ENCODE assay signal across 14 mouse cellular contexts in the genomic region with DNA sequence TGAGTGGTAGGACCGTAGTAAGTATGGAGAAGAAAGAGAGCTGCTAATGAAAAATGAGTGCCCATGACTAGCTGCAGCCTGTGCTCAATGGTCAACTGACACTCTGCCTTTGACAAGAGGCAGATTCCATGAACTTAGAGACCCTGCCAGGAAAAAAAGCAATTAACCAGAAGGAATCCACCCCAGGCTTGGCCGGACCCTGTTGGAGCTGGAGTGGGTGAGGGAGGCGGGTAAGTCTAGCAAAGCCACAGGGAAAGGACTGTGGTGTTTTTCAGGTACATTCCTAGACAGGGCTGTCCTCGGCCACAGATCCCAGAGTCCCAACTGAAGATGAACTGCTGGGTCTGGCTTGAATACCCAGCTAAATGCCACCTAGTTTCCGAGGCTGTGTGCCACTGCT.
DNase-seq lines count a peak whose midpoint lies in the region; ATAC-seq lines count a peak whose summit lies in the region.
"Had no signal": no experiment of that assay in that cellular context is flagged by ENCODE, and none has a peak within 500 bp of the region (broad histone marks: within the 10 kb centered on the region; RNA-seq: fewer than 3 reads in every experiment).

No protein-coding gene starts in this region.

- H3K4me2 ChIP-seq in hindbrain, embryonic 15.5 days = no peak overlapping the region
- no peak overlapping the region for H3K4me2 ChIP-seq in hindbrain, embryonic 11.5 days (replicated peaks; ENCODE audit: low read depth, low read length)
- H3K4me2 ChIP-seq in lung, embryonic 16.5 days (ENCODE audit: low read depth, low read length) = no peak overlapping the region
- no peak overlapping the region for H3K4me2 ChIP-seq in neural tube, embryonic 15.5 days
- H3K4me2 ChIP-seq: heart, embryonic 15.5 days had no signal

- H3K9me3 ChIP-seq in hindbrain, embryonic 15.5 days = no peaks in the 10 kb centered on the region
- H3K9me3 ChIP-seq in hindbrain, embryonic 11.5 days (ENCODE audit: control insufficient read depth, low read length) = no peaks in the 10 kb centered on the region
- H3K9me3 ChIP-seq in lung, embryonic 16.5 days (ENCODE audit: control insufficient read depth, low read length) = no peaks in the 10 kb centered on the region
- H3K9me3 ChIP-seq in neural tube, embryonic 15.5 days (replicated peaks) = no peaks in the 10 kb centered on the region
- H3K9me3 ChIP-seq: heart, embryonic 15.5 days had no signal

- peak; percentile 12; the same call in 1 of the 2 replicates for ATAC-seq in cerebellum, adult (ENCODE audit: insufficient number of reproducible peaks, low FRiP score, low TSS enrichment)
- no peak for ATAC-seq in hindbrain, embryonic 15.5 days (ENCODE audit: low FRiP score, low read depth)
- no peak for ATAC-seq in hindbrain, embryonic 11.5 days (ENCODE audit: low FRiP score)
- ATAC-seq in lung, embryonic 16.5 days (ENCODE audit: low read depth) = peak; percentile 31
- no peak for ATAC-seq in neural tube, embryonic 15.5 days (ENCODE audit: low FRiP score)
- ATAC-seq: midbrain, embryonic 16.5 days; Patski had no signal

- WGBS in hindbrain, embryonic 15.5 days = 74% methylated on average over 5 of the region's 5 CpGs
- 81% methylated on average over 5 of the region's 5 CpGs for WGBS in hindbrain, embryonic 11.5 days
- WGBS in lung, embryonic 16.5 days = 60% methylated on average over 5 of the region's 5 CpGs
- WGBS in neural tube, embryonic 15.5 days = 82% methylated on average over 5 of the region's 5 CpGs

- no peaks in the 10 kb centered on the region for H3K36me3 ChIP-seq in hindbrain, embryonic 15.5 days
- no peaks in the 10 kb centered on the region for H3K36me3 ChIP-seq in hindbrain, embryonic 11.5 days (ENCODE audit: control insufficient read depth, insufficient read depth, low read length)
- no peaks in the 10 kb centered on the region for H3K36me3 ChIP-seq in lung, embryonic 16.5 days (ENCODE audit: control insufficient read depth, insufficient read depth, low read length)
- no peaks in the 10 kb centered on the region for H3K36me3 ChIP-seq in neural tube, embryonic 15.5 days
- H3K36me3 ChIP-seq: heart, embryonic 15.5 days had no signal

- peaks cover 34% of the 10 kb centered on the region for H3K4me1 ChIP-seq in hindbrain, embryonic 15.5 days (replicated peaks)
- no peaks in the 10 kb centered on the region for H3K4me1 ChIP-seq in hindbrain, embryonic 11.5 days (replicated peaks; ENCODE audit: control insufficient read depth, insufficient read depth, low read length)
- peaks cover 4% of the 10 kb centered on the region; the same call in 1 of the 2 replicates for H3K4me1 ChIP-seq in lung, embryonic 16.5 days (replicated peaks; ENCODE audit: control insufficient read depth, insufficient read depth, low read length)
- H3K4me1 ChIP-seq in neural tube, embryonic 15.5 days = peaks cover 29% of the 10 kb centered on the region

- H3K27ac ChIP-seq in hindbrain, embryonic 15.5 days (replicated peaks) = peak overlapping the region; percentile 65; the same call in 1 of the 2 replicates
- no peak overlapping the region for H3K27ac ChIP-seq in hindbrain, embryonic 11.5 days (ENCODE audit: low read depth, low read length)
- no peak overlapping the region for H3K27ac ChIP-seq in lung, embryonic 16.5 days (ENCODE audit: low read length)
- 0 out of 2 replicates have a peak overlapping the region, but pooled peaks have one; percentile 7 for H3K27ac ChIP-seq in neural tube, embryonic 15.5 days (replicated peaks)
- H3K27ac ChIP-seq: heart, embryonic 15.5 days; kidney, postnatal 0 days had no signal

- DNase-seq in cerebellum, adult 11-12 months = no peak
- no peak for DNase-seq in hindbrain, embryonic 11.5 days (ENCODE audit: low spot score)
- DNase-seq in lung, postnatal 10 days = no peak
- DNase-seq in urinary bladder, postnatal 4 days (ENCODE audit: low spot score in 2 of 2) = no peak
- DNase-seq: adrenal gland, adult 8-10 months had no signal

- H3K4me3 ChIP-seq in hindbrain, embryonic 15.5 days = no peak overlapping the region
- H3K4me3 ChIP-seq in hindbrain, embryonic 11.5 days (ENCODE audit: low read depth, low read length) = no peak overlapping the region
- no peak overlapping the region for H3K4me3 ChIP-seq in lung, embryonic 16.5 days (ENCODE audit: low read length)
- no peak overlapping the region for H3K4me3 ChIP-seq in neural tube, embryonic 15.5 days (replicated peaks)
- H3K4me3 ChIP-seq: heart, adult 2 months; heart, embryonic 15.5 days had no signal

- no peak overlapping the region for H3K9ac ChIP-seq in hindbrain, embryonic 15.5 days
- H3K9ac ChIP-seq in hindbrain, embryonic 11.5 days (ENCODE audit: low read depth, low read length) = no peak overlapping the region
- H3K9ac ChIP-seq in lung, embryonic 16.5 days (ENCODE audit: low read length) = no peak overlapping the region
- H3K9ac ChIP-seq in neural tube, embryonic 15.5 days (replicated peaks) = no peak overlapping the region
- H3K9ac ChIP-seq: heart, embryonic 15.5 days had no signal

- H3K27me3 ChIP-seq in hindbrain, embryonic 15.5 days = no peaks in the 10 kb centered on the region
- no peaks in the 10 kb centered on the region for H3K27me3 ChIP-seq in hindbrain, embryonic 11.5 days (ENCODE audit: control insufficient read depth, insufficient read depth, low read length)
- H3K27me3 ChIP-seq in lung, embryonic 16.5 days (ENCODE audit: control insufficient read depth, insufficient read depth, low read depth, low read length) = no peaks in the 10 kb centered on the region
- H3K27me3 ChIP-seq in neural tube, embryonic 15.5 days (replicated peaks) = no peaks in the 10 kb centered on the region
- H3K27me3 ChIP-seq: heart, embryonic 15.5 days; Patski had no signal

Comparison
In these comparisons a context has a peak if more than half of its experiments do, and no peak if none do; other contexts are left out.
1. H3K27ac ChIP-seq: peak in hindbrain, embryonic 15.5 days (single experiment) and neural tube, embryonic 15.5 days (single experiment); none in hindbrain, embryonic 11.5 days (single experiment) and lung, embryonic 16.5 days (single experiment).
2. ATAC-seq: peak in cerebellum, adult (single experiment) and lung, embryonic 16.5 days (single experiment); none in hindbrain, embryonic 15.5 days (single experiment), hindbrain, embryonic 11.5 days (single experiment) and neural tube, embryonic 15.5 days (single experiment).